Mouse (Mus musculus): ENCODE data around the gene Mtmr11. TPM values are rescaled to one million over a fixed set of nuclear protein-coding genes. Genes with fewer than 3 reads are reported as not detected.
A peak's percentile ranks its signal among the peaks of the same experiment; 100 is the strongest.

The Mtmr11 gene
- polyA plus RNA-seq, 1 experiment from 2014 or later: 28.7 TPM

- no peaks in the 10 kb centered on the region for H3K36me3 ChIP-seq (ENCODE audit: control insufficient read depth, insufficient read depth)
- H3K4me1 ChIP-seq (replicated peaks; ENCODE audit: control insufficient read depth, insufficient read depth, low read length): no peaks in the 10 kb centered on the region
- no peak overlapping the region for H3K4me3 ChIP-seq (ENCODE audit: low read depth, low read length)
- 74% methylated on average over 3 of the region's 3 CpGs for WGBS
- no peak overlapping the region for H3K4me2 ChIP-seq (replicated peaks; ENCODE audit: low read depth)
- no peak for TF ChIP-seq CTCF (IDR thresholded peaks at IDR 0.05; ENCODE audit: low read depth)
- no peaks in the 10 kb centered on the region for H3K9me3 ChIP-seq (ENCODE audit: control insufficient read depth)
- no peak overlapping the region for H3K9ac ChIP-seq (ENCODE audit: low read depth, low read length)
- no peaks in the 10 kb centered on the region for H3K27me3 ChIP-seq (replicated peaks; ENCODE audit: control insufficient read depth, insufficient read depth, low read length)
- no peak overlapping the region for H3K27ac ChIP-seq (ENCODE audit: low read depth, low read length)
- ATAC-seq: no peak
Observed at GRCm38 (mm10) chr3:96132478-96132877, 29.3 kb upstream of the Mtmr11 start.

GRCm38 (mm10) chr3:96133327-96133905, 28.4 kb upstream of the Mtmr11 start:
- peak overlapping the region; percentile 21; the same call in 1 of the 2 replicates for H3K27ac ChIP-seq (ENCODE audit: low read depth, low read length)

DNA sequence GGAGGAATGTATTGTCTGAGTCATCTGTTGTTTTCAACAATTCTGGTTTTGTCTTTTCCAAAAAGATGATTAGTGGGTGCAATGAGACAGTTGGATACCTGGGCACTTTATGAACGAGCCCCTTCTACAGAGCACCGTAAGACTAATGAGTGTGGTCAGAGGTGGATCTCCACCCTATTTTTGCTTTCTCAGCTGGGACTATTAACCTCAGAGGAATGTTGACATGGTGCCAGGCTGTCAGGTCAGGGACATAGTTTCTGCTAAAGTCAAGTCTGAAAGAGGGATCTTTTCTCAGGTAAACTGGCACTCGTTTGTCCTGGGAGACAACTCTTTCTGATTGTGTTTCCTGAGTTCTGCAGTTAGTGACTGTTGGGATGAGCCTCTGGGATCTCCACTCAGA, 26.8 kb upstream of the Mtmr11 start:
- H3K9me3 ChIP-seq (ENCODE audit: control insufficient read depth): no peaks in the 10 kb centered on the region

More at GRCm38 (mm10) chr3:96133327-96133905, 28.4 kb upstream of the Mtmr11 start:
- no peak overlapping the region for H3K4me2 ChIP-seq (replicated peaks; ENCODE audit: low read depth)
- no peaks in the 10 kb centered on the region for H3K9me3 ChIP-seq (ENCODE audit: control insufficient read depth)
- no peak for TF ChIP-seq CTCF (IDR thresholded peaks at IDR 0.05; ENCODE audit: low read depth)
- no peak overlapping the region for H3K4me3 ChIP-seq (ENCODE audit: low read depth, low read length)
- ATAC-seq: no peak
- WGBS: 38% methylated on average over 11 of the region's 11 CpGs
- no peak overlapping the region for H3K9ac ChIP-seq (ENCODE audit: low read depth, low read length)
- H3K4me1 ChIP-seq (replicated peaks; ENCODE audit: control insufficient read depth, insufficient read depth, low read length): no peaks in the 10 kb centered on the region
- no peaks in the 10 kb centered on the region for H3K27me3 ChIP-seq (replicated peaks; ENCODE audit: control insufficient read depth, insufficient read depth, low read length)
- H3K36me3 ChIP-seq (ENCODE audit: control insufficient read depth, insufficient read depth): peaks cover 1% of the 10 kb centered on the region; the same call in 1 of the 2 replicates

GRCm38 (mm10) chr3:96147950-96148349, 13.9 kb upstream of the Mtmr11 start:
- Histone ChIP-seq H3K36me3 (ENCODE audit: control insufficient read depth, insufficient read depth) (peaks cover 32% of the 10 kb centered on the region), H3K9me3 (ENCODE audit: control insufficient read depth) (no peaks in the 10 kb centered on the region), H3K4me1 (replicated peaks; ENCODE audit: control insufficient read depth, insufficient read depth, low read length) (no peaks in the 10 kb centered on the region), H3K9ac (ENCODE audit: low read depth, low read length) (no peak overlapping the region), H3K27ac (ENCODE audit: low read depth, low read length) (no peak overlapping the region), H3K4me2 (replicated peaks; ENCODE audit: low read depth) (no peak overlapping the region), H3K27me3 (replicated peaks; ENCODE audit: control insufficient read depth, insufficient read depth, low read length) (no peaks in the 10 kb centered on the region), H3K4me3 (ENCODE audit: low read depth, low read length) (no peak overlapping the region)
- 14% methylated on average over 5 of the region's 5 CpGs for WGBS
- ATAC-seq: peak; percentile 29; the same call in 1 of the 2 replicates
- TF ChIP-seq CTCF (IDR thresholded peaks at IDR 0.05; ENCODE audit: low read depth): peak; percentile 84

More for the DNA sequence above, 26.8 kb upstream of the Mtmr11 start:
- H3K27ac ChIP-seq (ENCODE audit: low read depth, low read length): no peak overlapping the region
- peaks cover 8% of the 10 kb centered on the region; the same call in 1 of the 2 replicates for H3K36me3 ChIP-seq (ENCODE audit: control insufficient read depth, insufficient read depth)
- H3K27me3 ChIP-seq (replicated peaks; ENCODE audit: control insufficient read depth, insufficient read depth, low read length): no peaks in the 10 kb centered on the region
- H3K4me3 ChIP-seq (ENCODE audit: low read depth, low read length): no peak overlapping the region
- no peak overlapping the region for H3K4me2 ChIP-seq (replicated peaks; ENCODE audit: low read depth)
- WGBS: 65% methylated on average over 3 of the region's 3 CpGs
- no peak for ATAC-seq
- no peaks in the 10 kb centered on the region for H3K4me1 ChIP-seq (replicated peaks; ENCODE audit: control insufficient read depth, insufficient read depth, low read length)
- TF ChIP-seq CTCF (IDR thresholded peaks at IDR 0.05; ENCODE audit: low read depth): no peak
- H3K9ac ChIP-seq (ENCODE audit: low read depth, low read length): no peak overlapping the region

DNA sequence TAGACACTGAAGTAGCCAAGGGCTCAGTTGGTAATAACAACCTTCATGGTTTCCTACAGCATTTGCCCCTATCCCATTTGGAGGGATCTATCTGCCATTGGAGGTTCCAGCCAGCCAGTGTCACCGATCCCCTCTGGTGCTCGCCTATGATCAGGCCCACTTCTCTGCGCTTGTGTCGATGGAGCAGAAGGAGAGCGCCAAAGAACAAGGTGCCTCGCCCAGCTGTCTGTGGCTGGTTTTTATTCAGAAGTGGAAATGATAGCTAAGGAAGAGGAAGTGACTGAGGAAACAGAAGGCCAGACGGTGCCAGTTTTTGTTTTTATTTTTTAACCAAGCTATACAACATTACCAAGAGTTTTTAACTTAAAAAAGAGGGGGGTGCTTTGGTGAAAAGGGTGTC, 10.0 kb upstream of the Mtmr11 start:
- Histone ChIP-seq H3K36me3 (ENCODE audit: control insufficient read depth, insufficient read depth) (peaks cover 57% of the 10 kb centered on the region), H3K27me3 (replicated peaks; ENCODE audit: control insufficient read depth, insufficient read depth, low read length) (no peaks in the 10 kb centered on the region), H3K27ac (ENCODE audit: low read depth, low read length) (no peak overlapping the region), H3K9me3 (ENCODE audit: control insufficient read depth) (no peaks in the 10 kb centered on the region), H3K4me2 (replicated peaks; ENCODE audit: low read depth) (no peak overlapping the region), H3K4me1 (replicated peaks; ENCODE audit: control insufficient read depth, insufficient read depth, low read length) (no peaks in the 10 kb centered on the region), H3K4me3 (ENCODE audit: low read depth, low read length) (no peak overlapping the region), H3K9ac (ENCODE audit: low read depth, low read length) (no peak overlapping the region)
- ATAC-seq: no peak
- 85% methylated on average over 7 of the region's 7 CpGs for WGBS
- TF ChIP-seq CTCF (IDR thresholded peaks at IDR 0.05; ENCODE audit: low read depth): no peak

- TF ChIP-seq CTCF (IDR thresholded peaks at IDR 0.05; ENCODE audit: low read depth): no peak
- no peak overlapping the region for H3K4me2 ChIP-seq (replicated peaks; ENCODE audit: low read depth)
- no peak overlapping the region for H3K4me3 ChIP-seq (ENCODE audit: low read depth, low read length)
- H3K27ac ChIP-seq (ENCODE audit: low read depth, low read length): no peak overlapping the region
- no peaks in the 10 kb centered on the region for H3K4me1 ChIP-seq (replicated peaks; ENCODE audit: control insufficient read depth, insufficient read depth, low read length)
- ATAC-seq: no peak
- no peak overlapping the region for H3K9ac ChIP-seq (ENCODE audit: low read depth, low read length)
- H3K9me3 ChIP-seq (ENCODE audit: control insufficient read depth): no peaks in the 10 kb centered on the region
- 91% methylated on average over 5 of the region's 5 CpGs for WGBS
- H3K27me3 ChIP-seq (replicated peaks; ENCODE audit: control insufficient read depth, insufficient read depth, low read length): no peaks in the 10 kb centered on the region
- peaks cover 57% of the 10 kb centered on the region for H3K36me3 ChIP-seq (ENCODE audit: control insufficient read depth, insufficient read depth)
Observed at GRCm38 (mm10) chr3:96152611-96153010, 9.2 kb upstream of the Mtmr11 start.
